ENCODE assay signal across 7 mouse cellular contexts in genomic region chr11:3166321-3166720, GRCm38 (mm10). TPM values are rescaled to one million over a fixed set of nuclear protein-coding genes. Genes with fewer than 3 reads are reported as not detected.
DNase-seq lines count a peak whose midpoint lies in the region; ATAC-seq and TF ChIP-seq lines count a peak whose summit lies in the region.
"Not testable (repeated sequence)": the region's sequence is repeated elsewhere in the genome, so short reads cannot be mapped to it uniquely, and the experiment has no call there.

No protein-coding gene starts in this region.

- not testable (repeated sequence) for H3K27ac ChIP-seq in forebrain, embryonic 14.5 days (ENCODE audit: low read depth, low read length); hindbrain, embryonic 14.5 days; limb, embryonic 14.5 days (replicated peaks; ENCODE audit: low read depth, low read length)

- not testable (repeated sequence) for TF ChIP-seq POLR2A in limb, embryonic 14.5 days (IDR thresholded peaks at IDR 0.05; ENCODE audit: borderline replicate concordance, extremely low read depth, insufficient read depth, insufficient read length)

- not testable (repeated sequence) for H3K27me3 ChIP-seq in forebrain, embryonic 14.5 days (replicated peaks; ENCODE audit: control insufficient read depth, insufficient read depth, low read length); hindbrain, embryonic 14.5 days (ENCODE audit: control insufficient read depth, insufficient read depth, low read length); limb, embryonic 14.5 days (ENCODE audit: control insufficient read depth, insufficient read depth, low read length); splenic B cell, adult 2 months (ENCODE audit: control insufficient read depth, insufficient read depth, low read length, poor library complexity, severe bottlenecking)

- not testable (repeated sequence) for H3K4me3 ChIP-seq in forebrain, embryonic 14.5 days (ENCODE audit: low read depth, low read length); hindbrain, embryonic 14.5 days (replicated peaks; ENCODE audit: low read length); limb, embryonic 14.5 days (replicated peaks; ENCODE audit: low read length)

- not testable (repeated sequence) for H3K9ac ChIP-seq in forebrain, embryonic 14.5 days (ENCODE audit: low read length); hindbrain, embryonic 14.5 days; limb, embryonic 14.5 days (ENCODE audit: low read depth, low read length, severe bottlenecking)

- not testable (repeated sequence) for ATAC-seq in forebrain, embryonic 14.5 days; hindbrain, embryonic 14.5 days (ENCODE audit: low FRiP score); limb, embryonic 14.5 days (ENCODE audit: low FRiP score, low read depth)

- not testable (repeated sequence) for H3K9me3 ChIP-seq in forebrain, embryonic 14.5 days (replicated peaks; ENCODE audit: control insufficient read depth, low read length); limb, embryonic 14.5 days (ENCODE audit: control insufficient read depth, low read length)
- H3K9me3 ChIP-seq in hindbrain, embryonic 14.5 days (ENCODE audit: control insufficient read depth, low read length), result peaks cover 12% of the 10 kb centered on the region

- H3K4me2 ChIP-seq in forebrain, embryonic 14.5 days (ENCODE audit: low read length); hindbrain, embryonic 14.5 days (replicated peaks); limb, embryonic 14.5 days (replicated peaks; ENCODE audit: low read depth, low read length, severe bottlenecking): not testable (repeated sequence)

- not testable (repeated sequence) for H3K36me3 ChIP-seq in forebrain, embryonic 14.5 days (ENCODE audit: control insufficient read depth, insufficient read depth, low read length); hindbrain, embryonic 14.5 days (replicated peaks; ENCODE audit: control insufficient read depth, insufficient read depth); limb, embryonic 14.5 days (ENCODE audit: control insufficient read depth, insufficient read depth, low read length); splenic B cell, adult 2 months (ENCODE audit: control insufficient read depth, insufficient read depth, low read length, poor library complexity, severe bottlenecking)

- peak; percentile 26 for DNase-seq in Muller cell, postnatal 12 days (ENCODE audit: inconsistent ontology term)
- DNase-seq in forebrain, embryonic 14.5 days (ENCODE audit: low spot score), result peak; percentile 5
- peak; percentile 92 for DNase-seq in heart, adult 11 months
- DNase-seq in hindbrain, embryonic 14.5 days (ENCODE audit: low spot score), result peak; percentile 29
- DNase-seq in limb, embryonic 14.5 days (ENCODE audit: low spot score), result peak; percentile 3
- peak; percentile 18 for DNase-seq in naive thymus-derived CD4-positive, alpha-beta T cell, adult 2 months (ENCODE audit: low read depth)
- DNase-seq in splenic B cell, adult 2 months (ENCODE audit: low read depth, low spot score), result peak; percentile 23

- not testable (repeated sequence) for H3K4me1 ChIP-seq in forebrain, embryonic 14.5 days (ENCODE audit: control insufficient read depth, insufficient read depth, low read length); hindbrain, embryonic 14.5 days (replicated peaks; ENCODE audit: control insufficient read depth, insufficient read depth, low read length); limb, embryonic 14.5 days (ENCODE audit: control insufficient read depth, insufficient read depth, low read length)

RNA-seq across cellular contexts. Expression of gene Sfi1, which starts 26.9 kb away (rescaled TPM):
- polyA plus RNA-seq in forebrain, embryonic 14.5 days (2014; fragmentation: Nextera tagmentation; extraction: Ambion mirVana), result 6.4 and 9.0 TPM in 2 replicates
- polyA plus RNA-seq in hindbrain, embryonic 14.5 days (2014; fragmentation: Nextera tagmentation; extraction: Ambion mirVana), result 11.3 and 11.9 TPM in 2 replicates
- 34.6 and 39.4 TPM in 2 replicates for polyA plus RNA-seq in limb, embryonic 14.5 days (2012; rRNA removed)
- 10.1 and 11.7 TPM in 2 replicates for polyA plus RNA-seq in limb, embryonic 14.5 days (2014; fragmentation: Nextera tagmentation; extraction: Ambion mirVana)

RNA-seq across cellular contexts. Expression of gene Eif4enif1, which starts 35.9 kb away (rescaled TPM):
- polyA plus RNA-seq in forebrain, embryonic 14.5 days (2014; fragmentation: Nextera tagmentation; extraction: Ambion mirVana), result 36.7 and 40.4 TPM in 2 replicates
- polyA plus RNA-seq in hindbrain, embryonic 14.5 days (2014; fragmentation: Nextera tagmentation; extraction: Ambion mirVana), result 48.7 and 54.0 TPM in 2 replicates
- 87.8 and 103 TPM in 2 replicates for polyA plus RNA-seq in limb, embryonic 14.5 days (2012; rRNA removed)
- polyA plus RNA-seq in limb, embryonic 14.5 days (2014; fragmentation: Nextera tagmentation; extraction: Ambion mirVana), result 55.9 and 68.7 TPM in 2 replicates

Comparison
In these comparisons a context has a peak if more than half of its experiments do, and no peak if none do; other contexts are left out.
1. DNase-seq: peak in every context shown above with its lines; median percentile 92 in heart, adult 11 months; 29 in hindbrain, embryonic 14.5 days; 26 in Muller cell, postnatal 12 days; 23 in splenic B cell, adult 2 months; 18 in naive thymus-derived CD4-positive, alpha-beta T cell, adult 2 months; 5 in forebrain, embryonic 14.5 days; 3 in limb, embryonic 14.5 days.